Mouse (Mus musculus) limb, embryonic 10.5 days (tissue): Measurements from ENCODE around the gene Nsf. TPM values are rescaled to one million over a fixed set of nuclear protein-coding genes. Genes with fewer than 3 reads are reported as not detected.
"Not testable (repeated sequence)": the region's sequence is repeated elsewhere in the genome, so short reads cannot be mapped to it uniquely, and the experiment has no call there.

Experiments
- DNase-seq: peaks from one replicate; pipeline ENCODE4 v3.0.0-alpha.2; 2017; ENCODE audit warnings: low spot score
- H3K27ac ChIP-seq: fragments of 300-500 bp; sonication (generic); 2 replicates; pipeline ENCODE4 v1.5.1; 2016; ENCODE audit warnings: mild to moderate bottlenecking
- H3K27me3 ChIP-seq: fragments of 300-500 bp; sonication (generic); 2 replicates; pipeline ENCODE4 v1.6.1; 2016; ENCODE audit warnings: low read depth, mild to moderate bottlenecking; ENCODE audit not compliant: poor library complexity, severe bottlenecking
- H3K36me3 ChIP-seq: fragments of 300-500 bp; sonication (generic); 2 replicates; pipeline ENCODE4 v1.6.1; 2016; ENCODE audit warnings: mild to moderate bottlenecking, moderate library complexity
- H3K4me1 ChIP-seq: fragments of 300-500 bp; sonication (generic); 2 replicates; pipeline ENCODE4 v1.6.1; 2016
- H3K4me3 ChIP-seq: fragments of 300-500 bp; sonication (generic); 2 replicates; pipeline ENCODE4 v1.5.1; 2016; ENCODE audit warnings: mild to moderate bottlenecking, moderate library complexity
- H3K9me3 ChIP-seq: fragments of 300-500 bp; sonication (generic); replicated peaks from 2 replicates; pipeline ENCODE4 v1.6.1; 2016; ENCODE audit warnings: mild to moderate bottlenecking
- WGBS: fragments of 180-500 bp; shearing (Covaris S2); methylation state at CpG from one replicate; pipeline ENCODE4 v1.1.7; 2016; 5-methylcytosine and 5-hydroxymethylcytosine counted together
- polyA plus RNA-seq: library from polyadenylated mRNA; unstranded; fragments of >200 nt; fragmentation: Nextera tagmentation; extraction: Ambion mirVana; gene quantifications from 2 replicates; pipeline ENCODE4 v1.2.1, GENCODE M21; 2016

Nsf gene
- 49.4 and 56.1 TPM in 2 replicates for polyA plus RNA-seq

DNA sequence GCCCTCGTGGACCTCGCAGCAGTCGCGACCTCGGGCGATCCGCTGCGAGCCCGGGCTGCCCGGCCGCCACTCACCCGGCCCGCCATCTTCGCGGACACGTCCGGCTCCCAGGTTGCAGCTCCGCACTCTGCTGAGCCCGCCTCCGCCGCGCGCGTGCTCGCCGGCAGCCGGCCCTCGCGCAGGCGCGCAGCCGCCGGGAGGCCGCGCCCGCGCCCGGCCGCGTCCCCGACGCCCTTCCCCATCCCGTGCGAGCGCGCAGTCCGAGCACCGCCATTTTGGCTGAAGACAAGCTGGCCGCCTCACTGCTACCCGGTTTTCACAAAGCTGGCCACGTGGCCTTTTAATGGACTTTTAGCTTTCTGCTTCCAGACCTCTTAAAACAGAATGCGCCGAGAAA, at the start of gene Nsf:
Gene Nsf (minus strand): TSS at position 161 of the 397 bp plus-strand sequence.
- Histone ChIP-seq H3K4me3 (peak within 1 kb of the TSS; percentile 83), H3K4me1 (peaks cover 17% of the 10 kb centered on the region), H3K27me3 (no peaks in the 10 kb centered on the region), H3K27ac (peak within 1 kb of the TSS; percentile 92), H3K9me3 (no peaks in the 10 kb centered on the region), H3K36me3 (no peaks in the 10 kb centered on the region)
- peak; percentile 87 for DNase-seq
- WGBS, result under 1% methylated on average over 53 of the region's 53 CpGs

DNA sequence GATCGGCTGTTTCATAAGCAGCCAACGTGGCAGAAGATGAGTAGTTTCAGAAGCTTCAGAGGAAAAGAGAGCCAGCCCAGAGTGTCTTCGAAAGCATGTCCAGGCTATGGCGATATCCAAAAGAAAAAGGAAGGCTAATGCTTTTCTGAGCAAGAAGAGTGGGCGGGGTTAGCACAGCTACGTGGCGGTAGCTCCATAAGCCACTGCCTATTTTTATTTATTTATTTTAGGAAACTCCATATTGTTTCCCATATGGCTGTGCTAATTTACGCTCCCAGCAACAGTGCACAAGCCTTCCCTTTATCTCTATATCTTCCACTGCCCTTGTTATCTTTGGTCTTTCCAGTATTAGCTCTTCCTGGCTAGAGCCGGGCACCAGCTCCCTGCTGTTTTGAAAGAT, 49.5 kb upstream of the Nsf start:
- Histone ChIP-seq H3K27me3 (no peaks in the 10 kb centered on the region), H3K27ac (no peak overlapping the region), H3K36me3 (no peaks in the 10 kb centered on the region), H3K4me3 (no peak overlapping the region), H3K4me1 (no peaks in the 10 kb centered on the region), H3K9me3 (no peaks in the 10 kb centered on the region)
- WGBS, result 84% methylated on average over 9 of the region's 9 CpGs
- no peak for DNase-seq

DNA sequence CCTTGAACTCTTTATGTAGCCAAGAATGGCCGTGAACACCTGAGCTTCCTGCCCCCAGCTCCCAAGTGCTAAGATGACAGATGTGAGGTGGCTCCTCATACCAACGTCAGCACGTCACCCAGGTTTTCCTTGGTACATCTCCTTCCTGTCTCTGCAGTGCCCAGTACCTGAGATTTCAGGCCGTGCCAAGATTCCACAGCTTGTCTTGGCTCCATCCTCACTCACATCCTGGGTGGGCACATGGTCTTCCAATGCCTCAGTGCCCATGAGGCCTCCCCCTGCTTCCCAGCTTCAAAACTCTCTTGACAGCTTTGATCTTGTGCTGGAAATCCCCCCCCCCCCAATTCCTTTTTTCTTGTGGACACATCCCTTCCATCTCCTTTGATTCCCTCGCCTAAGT, 48.3 kb upstream of the Nsf start:
- H3K27ac ChIP-seq, result no peak overlapping the region
- no peak for DNase-seq
- H3K4me1 ChIP-seq, result no peaks in the 10 kb centered on the region
- H3K4me3 ChIP-seq, result no peak overlapping the region
- WGBS, result 91% methylated on average over 5 of the region's 5 CpGs
- H3K9me3 ChIP-seq, result no peaks in the 10 kb centered on the region
- no peaks in the 10 kb centered on the region for H3K36me3 ChIP-seq
- no peaks in the 10 kb centered on the region for H3K27me3 ChIP-seq

DNA sequence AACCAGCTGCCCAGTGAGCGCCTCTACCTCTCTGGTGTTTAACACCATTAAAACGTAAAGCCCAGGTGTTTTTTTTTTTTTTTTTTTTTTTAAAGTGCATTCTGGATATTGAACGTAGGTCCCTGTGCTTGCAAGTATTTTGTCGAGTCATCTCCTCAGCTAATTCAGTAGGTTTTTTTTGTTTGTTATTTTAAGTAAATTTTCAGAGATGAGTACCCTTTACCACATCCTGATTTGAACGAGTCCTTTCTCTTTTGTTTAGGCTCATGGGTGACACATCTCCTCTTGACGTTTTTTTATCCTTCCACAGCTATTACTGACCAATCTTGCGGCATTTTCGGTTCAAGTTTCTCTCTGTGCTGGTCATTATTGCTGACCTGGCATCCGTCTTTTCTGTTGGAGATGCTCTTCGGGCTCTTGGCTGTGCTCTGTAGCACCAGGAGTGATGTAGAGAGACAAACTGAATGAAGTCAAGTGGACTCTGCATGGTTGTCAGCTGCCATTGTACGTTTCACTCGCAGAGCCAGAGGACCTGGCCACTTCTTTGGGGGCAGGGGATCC, 47.6 kb upstream of the Nsf start:
- no peaks in the 10 kb centered on the region for H3K27me3 ChIP-seq
- H3K9me3 ChIP-seq, result no peaks in the 10 kb centered on the region
- no peaks in the 10 kb centered on the region for H3K36me3 ChIP-seq
- no peak for DNase-seq
- H3K27ac ChIP-seq, result no peak overlapping the region
- H3K4me1 ChIP-seq, result no peaks in the 10 kb centered on the region
- no peak overlapping the region for H3K4me3 ChIP-seq
- WGBS, result 87% methylated on average over 12 of the region's 12 CpGs

DNA sequence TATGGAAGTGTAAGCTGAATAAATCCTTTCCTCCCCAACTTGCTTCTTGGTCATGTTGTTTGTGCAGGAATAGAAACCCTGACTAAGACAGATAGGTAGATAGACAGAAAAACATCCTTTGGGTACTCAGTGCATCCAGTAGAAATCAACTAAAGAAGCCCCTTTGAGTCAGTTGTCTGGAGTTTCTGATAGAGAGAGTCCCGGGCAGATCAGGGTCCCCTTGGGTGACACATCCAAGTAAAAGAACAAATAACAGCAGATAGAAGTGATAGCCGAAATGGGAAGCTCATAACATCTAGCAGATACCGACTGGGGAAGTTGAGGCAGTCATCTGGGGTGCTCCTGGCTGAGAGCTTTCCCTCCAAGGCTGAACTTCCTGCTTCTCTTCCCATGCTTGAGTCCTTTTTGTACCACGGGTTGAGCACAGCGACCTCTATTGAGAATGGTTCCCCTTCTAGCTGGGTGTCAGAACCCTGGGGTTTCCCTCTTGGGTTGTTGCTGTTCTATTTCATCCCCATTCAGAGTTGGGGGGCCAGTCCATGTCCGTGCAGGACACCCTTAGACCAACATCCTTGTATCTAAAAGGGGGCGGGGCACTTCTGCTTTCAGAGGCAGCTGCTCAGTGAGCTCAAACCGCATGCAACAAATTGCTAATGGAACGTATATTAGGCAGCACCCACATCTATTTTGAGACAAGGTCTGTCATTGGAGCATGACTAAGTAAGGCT, 47.0 kb upstream of the Nsf start:
- no peak for DNase-seq
- no peaks in the 10 kb centered on the region for H3K4me1 ChIP-seq
- no peak overlapping the region for H3K27ac ChIP-seq
- H3K9me3 ChIP-seq, result no peaks in the 10 kb centered on the region
- H3K27me3 ChIP-seq, result no peaks in the 10 kb centered on the region
- WGBS, result 75% methylated on average over 9 of the region's 9 CpGs
- H3K36me3 ChIP-seq, result no peaks in the 10 kb centered on the region
- no peak overlapping the region for H3K4me3 ChIP-seq

DNA sequence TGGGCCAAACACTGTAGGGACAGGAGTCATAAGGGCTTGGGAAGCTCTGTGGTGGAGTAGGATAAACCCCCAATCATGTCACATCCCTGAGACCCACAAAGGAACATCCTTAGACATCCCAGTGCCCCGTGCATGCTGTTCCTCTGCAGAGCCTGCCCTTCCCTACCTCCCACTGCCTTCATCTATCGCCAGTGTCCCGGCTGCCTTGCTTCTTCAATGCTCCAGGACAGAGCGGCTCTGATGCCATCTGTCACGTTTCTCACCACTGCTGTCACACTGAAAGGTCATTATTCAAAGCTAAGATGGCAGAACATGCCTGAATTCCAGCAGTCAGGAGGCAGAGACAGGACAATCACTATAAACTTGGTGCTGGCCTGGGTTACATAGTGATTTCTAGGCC, 44.9 kb upstream of the Nsf start:
- no peak for DNase-seq
- no peaks in the 10 kb centered on the region for H3K9me3 ChIP-seq
- H3K4me1 ChIP-seq, result no peaks in the 10 kb centered on the region
- no peak overlapping the region for H3K4me3 ChIP-seq
- no peaks in the 10 kb centered on the region for H3K27me3 ChIP-seq
- no peak overlapping the region for H3K27ac ChIP-seq
- 74% methylated on average over 5 of the region's 5 CpGs for WGBS
- no peaks in the 10 kb centered on the region for H3K36me3 ChIP-seq

DNA sequence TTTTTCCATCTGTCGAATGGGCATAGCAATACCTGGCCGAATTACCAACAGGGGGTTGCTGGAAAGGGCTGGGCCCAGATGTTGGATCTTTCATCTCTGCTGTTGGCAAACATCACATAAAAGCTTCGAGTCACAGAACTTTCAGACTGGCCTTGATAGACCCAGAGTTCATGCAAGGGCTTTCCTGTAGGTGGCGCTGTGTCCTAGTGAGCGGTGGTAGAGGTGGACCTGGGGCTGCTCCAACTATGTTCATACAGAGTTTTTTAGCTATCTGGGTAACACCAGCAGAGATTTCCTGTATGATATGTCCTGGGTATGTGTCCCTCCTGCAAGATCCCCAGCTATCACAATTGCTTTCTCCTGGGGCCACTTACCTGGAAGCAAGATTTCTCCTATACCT, 43.5 kb upstream of the Nsf start:
- no peak overlapping the region for H3K4me3 ChIP-seq
- WGBS, result 22% methylated on average over 5 of the region's 5 CpGs
- H3K27me3 ChIP-seq, result no peaks in the 10 kb centered on the region
- H3K9me3 ChIP-seq, result no peaks in the 10 kb centered on the region
- DNase-seq, result peak; percentile 77
- no peaks in the 10 kb centered on the region for H3K4me1 ChIP-seq
- no peak overlapping the region for H3K27ac ChIP-seq
- no peaks in the 10 kb centered on the region for H3K36me3 ChIP-seq

DNA sequence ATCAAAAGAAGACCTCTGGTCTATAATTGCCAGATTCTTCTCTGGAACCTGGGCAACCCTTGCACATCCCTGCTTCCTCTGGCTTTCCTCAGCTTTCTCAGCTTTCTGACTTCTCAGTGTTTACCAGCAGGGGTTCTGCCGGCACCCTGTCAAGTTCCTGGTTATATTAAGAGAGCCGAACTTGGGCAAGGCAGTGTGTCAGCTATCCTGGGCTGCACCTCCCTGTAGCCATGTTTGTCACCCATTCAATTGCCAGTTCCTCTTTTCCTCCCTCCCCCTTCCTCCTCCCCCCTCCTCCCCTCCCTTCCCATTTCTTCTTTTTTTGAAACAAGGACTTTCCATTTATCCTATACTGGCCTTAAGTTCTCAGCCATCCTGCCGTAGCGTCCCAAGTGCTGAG, 38.8 kb upstream of the Nsf start:
- no peak overlapping the region for H3K27ac ChIP-seq
- no peaks in the 10 kb centered on the region for H3K9me3 ChIP-seq
- WGBS, result 77% methylated on average over 4 of the region's 4 CpGs
- DNase-seq, result no peak
- H3K36me3 ChIP-seq, result no peaks in the 10 kb centered on the region
- H3K27me3 ChIP-seq, result no peaks in the 10 kb centered on the region
- no peak overlapping the region for H3K4me3 ChIP-seq
- peaks cover 4% of the 10 kb centered on the region; the same call in 1 of the 2 replicates for H3K4me1 ChIP-seq

DNA sequence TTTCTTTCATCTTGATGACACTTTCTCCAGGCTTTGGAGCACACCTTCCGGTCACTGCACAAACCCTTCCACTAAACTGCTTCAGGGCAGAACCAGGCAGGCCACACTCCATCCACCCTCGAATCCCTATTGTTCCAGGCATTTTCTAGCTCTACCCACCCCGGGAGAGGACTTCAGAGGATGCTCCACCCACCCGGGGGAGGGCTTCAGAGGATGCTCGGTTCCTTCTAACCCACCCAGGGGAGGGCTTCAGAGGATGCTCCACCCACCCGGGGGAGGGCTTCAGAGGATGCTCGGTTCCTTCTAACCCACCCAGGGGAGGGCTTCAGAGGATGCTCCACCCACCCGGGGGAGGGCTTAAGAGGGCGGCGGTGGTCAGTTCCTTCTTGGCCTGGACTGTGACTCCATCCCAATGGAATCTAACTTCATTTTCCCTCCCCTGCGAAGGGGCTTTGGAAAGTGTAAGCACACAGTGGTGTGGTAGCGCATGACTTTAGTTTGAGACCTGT, 36.2 kb upstream of the Nsf start:
- H3K27me3 ChIP-seq, H3K4me3 ChIP-seq, H3K36me3 ChIP-seq, DNase-seq, H3K27ac ChIP-seq, H3K9me3 ChIP-seq, H3K4me1 ChIP-seq: not testable (repeated sequence)
- 13% methylated on average over 12 of the region's 12 CpGs for WGBS

DNA sequence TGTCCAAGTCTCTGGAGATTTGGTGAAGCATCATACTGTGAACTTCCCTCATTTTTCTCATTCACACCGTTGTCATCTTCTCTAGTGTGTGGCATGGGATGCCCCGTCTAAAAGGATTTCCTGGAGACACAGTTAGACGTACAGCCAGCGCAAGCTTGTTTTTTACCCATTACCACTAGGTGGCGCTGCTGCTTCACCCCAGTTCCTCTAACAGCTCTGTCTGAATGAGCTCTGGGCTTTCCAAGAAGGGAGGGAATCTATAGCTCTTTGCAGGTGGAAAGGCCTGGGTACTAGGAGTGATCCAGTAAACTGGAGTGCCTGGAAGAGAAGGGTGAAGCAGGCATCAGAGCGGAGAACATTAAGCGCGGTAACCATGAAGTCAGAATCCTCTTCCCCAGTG, 33.6 kb upstream of the Nsf start:
- no peak overlapping the region for H3K27ac ChIP-seq
- H3K27me3 ChIP-seq, result no peaks in the 10 kb centered on the region
- DNase-seq, result peak; percentile 87
- peaks cover 4% of the 10 kb centered on the region; the same call in 1 of the 2 replicates for H3K4me1 ChIP-seq
- H3K9me3 ChIP-seq, result no peaks in the 10 kb centered on the region
- WGBS, result 30% methylated on average over 8 of the region's 8 CpGs
- no peak overlapping the region for H3K4me3 ChIP-seq
- peaks cover 29% of the 10 kb centered on the region for H3K36me3 ChIP-seq

DNA sequence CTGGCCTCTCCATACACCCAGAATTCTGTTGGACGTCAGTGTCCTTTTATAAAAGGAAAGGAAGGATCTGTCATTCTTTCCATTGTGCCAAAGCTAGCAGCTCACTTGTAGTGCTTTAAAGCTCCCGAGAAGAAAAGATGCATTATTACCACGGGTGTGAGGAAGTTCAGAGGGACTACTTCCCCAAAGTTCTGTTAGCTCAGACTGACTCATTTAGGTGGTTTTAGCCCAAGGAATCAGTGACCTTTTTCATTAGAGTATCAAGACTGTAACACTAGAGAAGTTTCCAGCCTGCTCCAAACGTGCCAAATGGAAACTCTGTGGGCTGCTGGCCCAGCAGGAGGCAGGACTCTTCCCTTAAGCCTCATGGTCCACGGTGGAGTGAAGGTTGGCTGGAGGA, 30.2 kb upstream of the Nsf start:
- Histone ChIP-seq H3K9me3 (no peaks in the 10 kb centered on the region), H3K27me3 (no peaks in the 10 kb centered on the region), H3K4me3 (no peak overlapping the region), H3K27ac (no peak overlapping the region), H3K36me3 (peaks cover 63% of the 10 kb centered on the region), H3K4me1 (no peaks in the 10 kb centered on the region)
- 75% methylated on average over 5 of the region's 5 CpGs for WGBS
- no peak for DNase-seq

DNA sequence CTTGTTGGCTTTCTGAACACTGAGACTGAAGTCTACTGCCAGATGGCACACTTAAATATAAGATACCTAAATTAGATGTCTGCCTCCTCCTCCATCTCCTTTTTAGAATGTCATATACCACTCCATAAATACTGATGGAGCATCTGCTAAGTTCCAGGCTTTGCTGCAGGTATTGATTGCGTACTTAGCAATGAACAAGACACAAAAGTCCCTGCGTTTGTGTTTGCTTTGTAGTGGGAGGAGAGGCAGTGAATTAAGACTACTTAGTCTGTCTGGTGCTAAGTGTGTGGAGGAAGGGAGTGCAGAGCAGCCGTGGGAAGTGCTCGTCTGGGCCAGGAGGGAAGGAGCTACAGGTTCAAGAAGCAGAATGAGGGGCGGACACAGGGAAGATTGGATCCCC, 28.0 kb upstream of the Nsf start:
- H3K36me3 ChIP-seq, result peaks cover 83% of the 10 kb centered on the region
- H3K4me3 ChIP-seq, result no peak overlapping the region
- H3K4me1 ChIP-seq, result no peaks in the 10 kb centered on the region
- H3K27me3 ChIP-seq, result no peaks in the 10 kb centered on the region
- 77% methylated on average over 5 of the region's 5 CpGs for WGBS
- DNase-seq, result no peak
- H3K9me3 ChIP-seq, result no peaks in the 10 kb centered on the region
- no peak overlapping the region for H3K27ac ChIP-seq

DNA sequence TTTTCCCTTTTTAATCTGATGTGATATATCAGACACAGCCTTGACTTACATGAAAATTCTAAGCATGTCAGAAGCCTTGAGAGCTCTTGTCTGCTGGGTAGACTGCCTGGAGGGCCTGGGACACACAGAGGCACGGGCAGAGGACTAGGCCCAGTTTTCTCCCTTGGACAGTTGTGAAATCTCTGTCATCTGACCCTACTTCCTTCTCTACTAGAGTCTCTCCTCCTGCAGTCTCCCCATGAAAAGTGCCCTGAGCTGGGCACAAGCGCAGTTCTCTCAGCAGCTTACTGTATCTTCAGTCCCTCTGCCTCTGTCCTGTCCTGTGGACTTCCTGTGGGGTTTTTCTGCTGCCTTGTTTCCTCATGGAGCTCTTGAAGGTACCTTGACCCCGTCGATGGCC, 25.5 kb upstream of the Nsf start:
- Histone ChIP-seq H3K36me3 (peaks cover 98% of the 10 kb centered on the region), H3K4me1 (no peaks in the 10 kb centered on the region), H3K4me3 (no peak overlapping the region), H3K9me3 (no peaks in the 10 kb centered on the region), H3K27me3 (no peaks in the 10 kb centered on the region), H3K27ac (no peak overlapping the region)
- WGBS, result 77% methylated on average over 4 of the region's 4 CpGs
- DNase-seq, result no peak
